Mouse (Mus musculus) embryonic facial prominence, embryonic 12.5 days (tissue): Measurements from ENCODE around the gene Prkca. TPM values are rescaled to one million over a fixed set of nuclear protein-coding genes. Genes with fewer than 3 reads are reported as not detected.

Experiments used
- ATAC-seq: fragments of 200-750 bp; cut with Nextera tagmentation; 2 replicates; pipeline ENCODE4 v1.8.0; 2017; ENCODE audit not compliant: insufficient number of reproducible peaks, insufficient read depth, low FRiP score, low TSS enrichment
- H3K27ac ChIP-seq: fragments of 300-500 bp; sonication (generic); 2 replicates; pipeline ENCODE4 v1.5.1; 2016; ENCODE audit warnings: mild to moderate bottlenecking
- H3K27me3 ChIP-seq: fragments of 300-500 bp; sonication (generic); 2 replicates; pipeline ENCODE4 v1.6.1; 2016; ENCODE audit warnings: mild to moderate bottlenecking, moderate library complexity
- H3K36me3 ChIP-seq: fragments of 300-500 bp; sonication (generic); 2 replicates; pipeline ENCODE4 v1.6.1; 2016; ENCODE audit warnings: mild to moderate bottlenecking
- H3K4me1 ChIP-seq: fragments of 300-500 bp; sonication (generic); 2 replicates; pipeline ENCODE4 v1.6.1; 2016
- H3K4me2 ChIP-seq: fragments of 300-500 bp; sonication (generic); replicated peaks from 2 replicates; pipeline ENCODE4 v1.6.1; 2016; ENCODE audit warnings: mild to moderate bottlenecking, moderate library complexity
- H3K4me3 ChIP-seq: fragments of 300-500 bp; sonication (generic); 2 replicates; pipeline ENCODE4 v1.5.1; 2016; ENCODE audit warnings: mild to moderate bottlenecking
- H3K9ac ChIP-seq: fragments of 300-500 bp; sonication (generic); 2 replicates; pipeline ENCODE4 v1.6.1; 2016; ENCODE audit warnings: mild to moderate bottlenecking, moderate library complexity
- H3K9me3 ChIP-seq: fragments of 300-500 bp; sonication (generic); 2 replicates; pipeline ENCODE4 v1.6.1; 2016; ENCODE audit warnings: mild to moderate bottlenecking, moderate library complexity
- WGBS: fragments of 180-500 bp; shearing (Covaris S2); methylation state at CpG from one replicate; pipeline ENCODE4 v1.1.7; 2016; 5-methylcytosine and 5-hydroxymethylcytosine counted together
- polyA plus RNA-seq: library from polyadenylated mRNA; unstranded; fragments of >200 nt; fragmentation: Nextera tagmentation; extraction: Ambion mirVana; gene quantifications from 2 replicates; pipeline ENCODE4 v1.2.1, GENCODE M21; 2016

The Prkca gene
- polyA plus RNA-seq, 1 experiment from 2014 or later: 8.5 TPM

DNA sequence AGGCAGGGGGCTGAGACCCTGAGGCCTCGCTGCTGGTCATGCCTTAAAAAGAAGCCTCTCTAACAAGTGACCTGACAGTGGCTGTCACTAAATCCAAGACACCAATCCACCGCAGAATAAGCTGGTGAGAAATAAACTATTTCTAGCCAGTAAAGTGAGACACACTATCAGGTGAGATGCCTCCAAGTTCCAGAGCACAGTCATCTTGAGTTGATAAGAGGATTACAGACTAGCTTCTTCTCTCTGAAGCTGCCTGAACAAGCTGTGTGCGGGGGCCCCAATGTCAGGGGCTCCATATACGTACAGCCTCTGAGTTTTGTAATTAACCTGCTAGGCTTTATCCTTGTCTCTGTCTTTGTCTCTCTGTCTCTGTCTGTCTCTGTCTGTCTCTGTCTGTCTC, 115.2 kb downstream of the Prkca start:
- Histone ChIP-seq H3K27ac (no peak overlapping the region), H3K36me3 (no peaks in the 10 kb centered on the region), H3K27me3 (no peaks in the 10 kb centered on the region), H3K4me3 (no peak overlapping the region), H3K4me1 (peaks cover 17% of the 10 kb centered on the region; the same call in 1 of the 2 replicates), H3K9ac (no peak overlapping the region), H3K4me2 (no peak overlapping the region), H3K9me3 (no peaks in the 10 kb centered on the region)
- whole genome bisulfite sequencing: 80% methylated on average over 4 of the region's 4 CpGs
- ATAC-seq: no peak

DNA sequence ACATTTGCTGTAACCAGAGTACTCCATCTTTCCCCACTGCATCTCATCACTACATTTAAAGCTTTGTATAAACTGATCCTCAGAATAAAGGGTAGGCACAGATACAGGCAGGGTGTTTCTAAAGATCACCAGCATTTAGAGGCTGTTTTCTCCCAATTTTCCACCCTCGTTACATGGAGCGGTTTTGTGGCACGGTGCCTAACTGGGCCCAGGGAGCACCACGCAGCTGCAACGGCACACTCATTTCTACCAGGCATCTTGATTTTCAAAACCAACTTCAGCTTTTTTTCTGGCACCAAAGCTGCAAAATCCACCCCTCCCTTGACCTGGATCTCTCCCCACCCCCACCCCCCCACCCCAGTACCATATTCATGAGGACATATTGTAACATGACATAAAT, 117.5 kb downstream of the Prkca start:
- H3K27ac ChIP-seq: 0 out of 2 replicates have a peak overlapping the region, but pooled peaks have one; percentile 31
- no peaks in the 10 kb centered on the region for H3K36me3 ChIP-seq
- no peak for ATAC-seq
- no peaks in the 10 kb centered on the region for H3K9me3 ChIP-seq
- no peak overlapping the region for H3K4me2 ChIP-seq
- H3K4me1 ChIP-seq: peaks cover 26% of the 10 kb centered on the region
- WGBS: 75% methylated on average over 5 of the region's 5 CpGs
- H3K4me3 ChIP-seq: no peak overlapping the region
- H3K27me3 ChIP-seq: 0 out of 2 replicates have a peak, but pooled peaks cover 3% of the 10 kb centered on the region
- H3K9ac ChIP-seq: no peak overlapping the region

DNA sequence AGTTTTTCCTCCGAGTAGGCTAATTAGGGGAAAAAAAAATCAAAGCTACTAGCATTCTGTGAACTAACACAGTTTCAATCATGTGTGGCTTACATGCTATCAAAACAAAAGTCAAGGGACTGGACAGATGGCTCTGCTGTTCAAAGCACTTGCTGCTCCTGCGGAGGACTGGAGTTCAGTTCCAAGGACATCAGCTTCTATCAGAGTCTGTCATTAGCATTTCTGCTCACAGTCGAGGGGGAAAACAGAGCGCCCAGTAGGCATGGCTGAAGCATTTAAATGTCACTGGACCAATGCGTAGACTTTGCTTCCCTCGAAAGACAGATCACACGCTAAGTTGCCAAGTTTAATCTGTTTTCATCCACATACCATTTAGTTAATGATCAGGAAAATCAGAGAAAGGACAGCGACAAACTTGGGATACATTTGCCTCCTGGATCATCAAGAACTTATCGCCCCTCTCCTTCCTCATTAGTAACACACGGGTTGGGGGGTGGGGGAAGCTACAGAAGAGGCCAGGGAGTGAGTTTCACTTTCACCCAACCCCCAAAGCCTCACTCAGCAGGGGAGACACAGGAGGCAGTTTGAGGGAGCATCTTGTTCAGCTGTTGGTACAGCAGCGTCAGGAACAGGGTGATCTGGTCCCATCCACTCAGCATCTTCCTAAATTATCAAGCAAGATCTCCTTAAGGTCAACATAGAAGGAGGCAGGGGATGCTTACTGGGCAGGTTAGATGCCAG, 119.3 kb downstream of the Prkca start:
- Histone ChIP-seq H3K27me3 (0 out of 2 replicates have a peak, but pooled peaks cover 3% of the 10 kb centered on the region), H3K4me3 (no peak overlapping the region), H3K9me3 (no peaks in the 10 kb centered on the region), H3K27ac (no peak overlapping the region), H3K9ac (no peak overlapping the region), H3K36me3 (no peaks in the 10 kb centered on the region), H3K4me2 (no peak overlapping the region), H3K4me1 (peaks cover 22% of the 10 kb centered on the region)
- ATAC-seq: no peak
- 43% methylated on average over 11 of the region's 11 CpGs for WGBS

DNA sequence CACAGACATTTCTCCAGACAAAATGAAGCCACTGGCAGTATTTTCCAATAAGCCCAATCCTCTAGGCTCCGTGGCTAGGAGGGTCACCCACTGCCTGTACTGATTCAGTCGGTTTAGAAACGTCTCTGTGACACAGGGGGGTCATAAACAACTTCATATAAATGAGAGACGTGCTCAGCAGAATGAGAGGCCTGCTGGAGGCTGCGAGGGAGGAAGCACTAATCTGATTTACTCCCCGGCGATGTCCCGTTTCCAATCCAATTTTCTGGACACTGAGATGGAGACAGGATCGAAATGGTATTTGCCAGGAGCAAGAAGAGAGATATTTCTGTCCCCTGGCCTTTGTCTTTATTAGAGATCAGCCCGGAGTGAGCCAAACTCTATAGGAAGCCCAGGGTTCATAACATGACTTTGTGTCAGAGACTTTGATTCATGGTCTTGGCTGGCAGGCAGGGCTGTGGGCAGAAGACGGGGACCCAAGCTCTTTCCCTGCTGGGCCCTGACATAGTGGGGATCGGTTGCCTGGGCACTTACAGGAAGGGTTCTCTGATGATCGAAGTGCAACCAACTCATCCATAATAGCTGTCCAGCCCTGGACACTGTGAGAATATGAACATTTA, 120.0 kb downstream of the Prkca start:
- H3K27ac ChIP-seq: no peak overlapping the region

DNA sequence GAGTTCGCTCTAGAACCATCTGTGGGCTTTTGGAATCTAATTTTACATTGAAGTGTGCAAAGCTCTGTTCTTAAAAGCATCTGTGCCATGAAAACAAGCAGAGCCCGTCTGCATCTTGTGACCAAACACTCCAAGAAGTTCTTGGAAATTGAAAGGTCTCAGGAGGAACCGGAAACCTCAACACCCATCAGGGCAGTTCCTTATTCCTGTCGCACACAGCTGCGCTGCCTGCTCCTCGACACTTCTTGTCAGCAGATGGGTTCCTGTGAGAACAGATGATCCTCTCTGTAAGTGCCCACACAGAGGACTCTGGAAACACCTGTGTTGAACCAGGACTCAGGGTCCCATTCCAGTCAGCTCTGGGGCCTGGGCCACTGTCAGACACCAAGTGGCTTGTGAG, 120.6 kb downstream of the Prkca start:
- no peak for ATAC-seq
- no peak overlapping the region for H3K27ac ChIP-seq

More for the DNA sequence above, 120.0 kb downstream of the Prkca start:
- Histone ChIP-seq H3K36me3 (no peaks in the 10 kb centered on the region), H3K9ac (no peak overlapping the region), H3K4me2 (no peak overlapping the region), H3K27me3 (0 out of 2 replicates have a peak, but pooled peaks cover 3% of the 10 kb centered on the region), H3K9me3 (no peaks in the 10 kb centered on the region), H3K4me3 (no peak overlapping the region), H3K4me1 (peaks cover 22% of the 10 kb centered on the region)
- 63% methylated on average over 13 of the region's 13 CpGs for WGBS
- ATAC-seq: no peak

DNA sequence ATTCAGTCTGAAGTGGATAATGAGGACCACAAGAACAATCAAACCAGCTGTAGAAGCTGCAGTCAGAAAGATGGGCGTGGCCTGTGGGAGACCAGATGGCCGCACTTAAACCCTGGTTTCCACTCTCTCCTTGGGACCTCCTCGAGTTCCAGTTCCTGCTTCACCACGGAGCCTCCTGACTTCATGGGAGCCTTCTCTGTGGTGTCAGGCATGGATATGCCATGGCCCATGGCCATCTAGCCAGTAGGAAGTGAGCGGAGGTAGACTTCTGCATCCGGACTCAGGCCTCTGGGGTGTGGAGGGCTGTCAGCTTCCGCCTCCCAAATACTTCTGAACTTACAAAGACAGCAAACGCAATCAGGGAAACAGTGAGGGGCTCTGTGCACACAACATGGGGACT, 121.1 kb downstream of the Prkca start:
- peaks cover 19% of the 10 kb centered on the region for H3K4me1 ChIP-seq
- no peak overlapping the region for H3K4me3 ChIP-seq
- no peaks in the 10 kb centered on the region for H3K9me3 ChIP-seq
- no peak overlapping the region for H3K9ac ChIP-seq
- no peaks in the 10 kb centered on the region for H3K36me3 ChIP-seq
- no peak for ATAC-seq
- no peak overlapping the region for H3K27ac ChIP-seq
- 0 out of 2 replicates have a peak, but pooled peaks cover 3% of the 10 kb centered on the region for H3K27me3 ChIP-seq
- no peak overlapping the region for H3K4me2 ChIP-seq
- 69% methylated on average over 8 of the region's 8 CpGs for WGBS

More for the DNA sequence above, 120.6 kb downstream of the Prkca start:
- 80% methylated on average over 6 of the region's 6 CpGs for WGBS
- H3K9ac ChIP-seq: no peak overlapping the region
- no peak overlapping the region for H3K4me2 ChIP-seq
- no peaks in the 10 kb centered on the region for H3K36me3 ChIP-seq
- H3K4me1 ChIP-seq: peaks cover 22% of the 10 kb centered on the region
- no peak overlapping the region for H3K4me3 ChIP-seq
- H3K27me3 ChIP-seq: 0 out of 2 replicates have a peak, but pooled peaks cover 3% of the 10 kb centered on the region
- no peaks in the 10 kb centered on the region for H3K9me3 ChIP-seq

DNA sequence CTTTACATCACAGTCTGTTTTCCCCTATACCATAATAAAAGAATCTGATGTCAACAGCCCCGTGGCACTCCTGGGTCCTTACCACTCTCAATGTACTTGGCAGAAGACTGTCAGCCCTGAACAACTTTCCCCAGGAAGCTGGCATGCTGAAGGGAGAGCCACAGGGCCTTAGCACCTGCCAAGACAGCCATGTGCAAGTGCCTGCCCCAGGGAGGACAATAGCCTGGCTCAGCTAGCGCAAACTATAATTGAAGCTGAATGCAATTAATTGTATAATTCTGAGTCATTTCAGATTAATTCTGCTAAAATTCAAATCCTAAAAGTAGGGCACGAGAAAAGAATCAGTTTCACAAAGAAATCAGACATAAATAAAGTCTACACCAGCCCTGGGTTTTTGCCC, 121.7 kb downstream of the Prkca start:
- Histone ChIP-seq H3K9me3 (no peaks in the 10 kb centered on the region), H3K27ac (no peak overlapping the region), H3K9ac (no peak overlapping the region), H3K4me2 (no peak overlapping the region), H3K4me1 (peaks cover 18% of the 10 kb centered on the region), H3K36me3 (no peaks in the 10 kb centered on the region), H3K4me3 (no peak overlapping the region), H3K27me3 (0 out of 2 replicates have a peak, but pooled peaks cover 3% of the 10 kb centered on the region)
- WGBS: 87% methylated on average over 3 of the region's 3 CpGs
- ATAC-seq: no peak

DNA sequence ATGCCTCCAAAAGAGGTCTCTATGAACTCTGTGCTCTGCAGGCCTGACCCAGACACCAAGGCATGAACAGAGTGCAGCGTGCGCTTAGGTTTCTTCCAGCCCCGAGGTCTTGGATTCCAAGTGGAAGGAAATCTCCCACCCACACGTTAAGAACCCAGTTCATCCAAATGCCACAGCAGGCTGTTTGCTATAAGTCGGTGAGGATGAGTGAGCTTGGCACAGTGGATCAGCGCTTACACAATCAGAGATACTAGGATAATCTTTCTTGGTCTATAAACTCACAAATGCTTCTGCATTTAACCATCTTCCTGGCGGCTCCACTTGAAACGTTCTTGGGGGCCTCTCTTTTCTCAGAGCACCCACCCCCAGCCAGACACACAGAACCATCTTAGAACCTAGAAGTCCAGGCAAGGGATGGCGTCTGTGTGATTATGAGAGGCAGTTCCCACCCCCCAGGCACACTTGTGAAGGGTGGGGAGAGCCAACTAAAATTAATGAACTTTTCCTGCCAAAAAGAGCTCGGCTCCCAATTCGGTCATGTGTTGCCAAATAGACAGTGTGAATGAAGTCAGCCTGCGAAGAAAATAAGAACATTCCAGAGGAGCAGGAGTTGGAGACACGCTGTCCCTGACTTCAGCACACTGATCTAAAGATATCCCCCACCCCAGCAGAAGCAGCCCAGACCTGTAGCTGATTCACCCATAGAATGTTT, 122.4 kb downstream of the Prkca start:
- Histone ChIP-seq H3K4me3 (no peak overlapping the region), H3K27ac (no peak overlapping the region), H3K4me1 (peaks cover 20% of the 10 kb centered on the region), H3K27me3 (0 out of 2 replicates have a peak, but pooled peaks cover 3% of the 10 kb centered on the region), H3K36me3 (no peaks in the 10 kb centered on the region), H3K4me2 (no peak overlapping the region), H3K9ac (no peak overlapping the region), H3K9me3 (no peaks in the 10 kb centered on the region)
- no peak for ATAC-seq
- 87% methylated on average over 13 of the region's 13 CpGs for WGBS

DNA sequence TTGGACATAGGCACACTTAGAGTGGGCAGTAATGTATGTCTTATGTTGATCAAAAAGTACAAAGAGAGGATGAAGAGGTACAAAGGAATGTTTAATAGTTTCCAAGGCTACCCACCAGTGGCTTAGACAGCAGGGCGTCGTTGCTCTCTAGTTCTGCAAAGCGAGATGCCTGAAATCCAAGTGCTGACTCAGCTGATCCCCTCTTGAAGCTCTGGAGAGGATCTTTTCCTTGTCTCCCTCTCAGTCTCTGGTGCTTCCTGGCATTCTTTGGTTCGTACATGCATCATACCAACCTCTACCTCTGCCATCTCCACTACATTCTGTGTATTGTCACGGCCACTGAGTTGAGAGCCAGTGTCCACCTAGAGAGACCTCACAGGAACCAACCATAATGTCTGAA, 123.1 kb downstream of the Prkca start:
- H3K27me3 ChIP-seq: 0 out of 2 replicates have a peak, but pooled peaks cover 3% of the 10 kb centered on the region
- no peaks in the 10 kb centered on the region for H3K9me3 ChIP-seq
- H3K4me3 ChIP-seq: no peak overlapping the region
- no peak overlapping the region for H3K27ac ChIP-seq
- H3K36me3 ChIP-seq: no peaks in the 10 kb centered on the region
- no peak overlapping the region for H3K4me2 ChIP-seq
- H3K9ac ChIP-seq: no peak overlapping the region
- 90% methylated on average over 5 of the region's 5 CpGs for WGBS
- H3K4me1 ChIP-seq: peaks cover 26% of the 10 kb centered on the region
- ATAC-seq: no peak

DNA sequence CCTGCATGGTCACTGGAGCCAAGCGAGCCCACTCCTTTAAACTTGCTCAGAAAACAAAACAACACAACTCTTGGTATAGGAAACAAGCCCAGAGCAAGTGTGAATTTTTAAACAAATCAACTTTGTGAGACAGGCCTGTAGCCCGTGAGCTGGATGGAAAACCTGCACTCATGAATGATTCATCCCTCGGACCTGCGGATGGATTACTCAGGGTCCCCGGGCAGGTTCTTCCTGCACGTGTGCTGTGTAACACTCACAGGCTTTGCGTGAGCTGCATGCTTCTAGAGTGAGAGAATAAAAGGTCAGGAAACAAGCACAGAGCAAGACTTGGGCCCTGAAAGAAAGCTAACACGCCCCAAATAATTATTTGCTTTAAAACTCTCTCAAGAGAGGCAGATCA, 126.7 kb downstream of the Prkca start:
- peaks cover 23% of the 10 kb centered on the region for H3K4me1 ChIP-seq
- no peaks in the 10 kb centered on the region for H3K27me3 ChIP-seq
- H3K4me3 ChIP-seq: no peak overlapping the region
- 80% methylated on average over 8 of the region's 8 CpGs for WGBS
- no peak for ATAC-seq
- H3K27ac ChIP-seq: peak overlapping the region; percentile 52; the same call in 1 of the 2 replicates
- no peak overlapping the region for H3K9ac ChIP-seq
- H3K9me3 ChIP-seq: no peaks in the 10 kb centered on the region
- no peaks in the 10 kb centered on the region for H3K36me3 ChIP-seq
- no peak overlapping the region for H3K4me2 ChIP-seq

DNA sequence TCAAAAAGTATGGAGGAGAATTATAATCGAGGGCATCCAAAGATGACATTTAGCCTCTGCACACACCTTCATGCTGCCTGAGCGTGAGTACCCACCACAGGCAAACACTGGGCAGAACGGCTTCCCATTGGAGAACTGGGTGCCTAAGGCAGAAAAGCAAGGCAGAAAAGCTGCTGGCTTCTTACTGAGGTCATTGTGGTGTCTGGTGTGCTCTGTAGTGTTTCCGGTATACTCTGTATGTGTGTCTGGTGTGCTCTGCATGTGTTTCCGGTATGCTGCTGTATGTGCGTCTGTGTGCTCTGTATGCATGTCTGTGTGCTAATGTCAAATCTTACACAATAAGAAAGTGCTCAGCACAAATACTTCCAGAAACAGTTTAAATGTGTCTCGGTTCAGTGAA, 127.7 kb downstream of the Prkca start:
- Histone ChIP-seq H3K27me3 (no peaks in the 10 kb centered on the region), H3K36me3 (no peaks in the 10 kb centered on the region), H3K27ac (peak overlapping the region; percentile 63), H3K4me1 (peaks cover 26% of the 10 kb centered on the region), H3K4me2 (no peak overlapping the region), H3K9me3 (no peaks in the 10 kb centered on the region), H3K9ac (no peak overlapping the region), H3K4me3 (no peak overlapping the region)
- ATAC-seq: no peak
- 72% methylated on average over 7 of the region's 7 CpGs for WGBS
